Mouse (Mus musculus): ENCODE measurements around the gene Rnf31. TPM values are rescaled to one million over a fixed set of nuclear protein-coding genes. Genes with fewer than 3 reads are reported as not detected.

Gene Rnf31
- total and polyA plus RNA-seq, 2 experiments: 4.9 to 20.4 TPM

- Histone ChIP-seq H3K4me3 (ENCODE audit: insufficient read depth, low read depth, low read length) (peak overlapping the region; percentile 5; the same call in 1 of the 2 replicates), H3K9ac (ENCODE audit: low read depth, low read length) (no peak overlapping the region), H3K79me2 (ENCODE audit: control insufficient read depth, insufficient read depth, low read length) (no peaks in the 10 kb centered on the region), H3K4me1 (ENCODE audit: control insufficient read depth, insufficient read depth, low read length) (peaks cover 3% of the 10 kb centered on the region; the same call in 1 of the 2 replicates), H3K27me3 (ENCODE audit: control insufficient read depth, insufficient read depth, low read length) (no peaks in the 10 kb centered on the region), H3K36me3 (ENCODE audit: control insufficient read depth, insufficient read depth, low read length) (no peaks in the 10 kb centered on the region), H3K27ac (replicated peaks; ENCODE audit: insufficient read depth, low read depth, low read length) (no peak overlapping the region)
- WGBS: 36% methylated on average over 22 of the region's 22 CpGs
- DNase-seq (ENCODE audit: extremely low read depth, low read depth, low spot score): no peak
- TF ChIP-seq POLR2A (IDR thresholded peaks at IDR 0.05; ENCODE audit: extremely low read depth, insufficient read depth, low read length) (no peak), CTCF (IDR thresholded peaks at IDR 0.05; ENCODE audit: low read depth, low read length) (0 out of 2 replicates have a peak, but pooled peaks have one; percentile 0)
Measured at GRCm38 (mm10) chr14:55618486-55619195, 27.1 kb downstream of the Rnf31 start.

- Histone ChIP-seq H3K27ac (replicated peaks; ENCODE audit: insufficient read depth, low read depth, low read length) (no peak overlapping the region), H3K4me1 (ENCODE audit: control insufficient read depth, insufficient read depth, low read length) (no peaks in the 10 kb centered on the region), H3K27me3 (ENCODE audit: control insufficient read depth, insufficient read depth, low read length) (no peaks in the 10 kb centered on the region), H3K9ac (ENCODE audit: low read depth, low read length) (no peak overlapping the region), H3K4me3 (ENCODE audit: insufficient read depth, low read depth, low read length) (no peak overlapping the region), H3K79me2 (ENCODE audit: control insufficient read depth, insufficient read depth, low read length) (no peaks in the 10 kb centered on the region), H3K36me3 (ENCODE audit: control insufficient read depth, insufficient read depth, low read length) (peaks cover 5% of the 10 kb centered on the region; the same call in 1 of the 2 replicates)
- WGBS: 94% methylated on average over 27 of the region's 27 CpGs
- no peak for DNase-seq (ENCODE audit: extremely low read depth, low read depth, low spot score)
- no peak for TF ChIP-seq CTCF (IDR thresholded peaks at IDR 0.05; ENCODE audit: low read depth, low read length)
- TF ChIP-seq POLR2A (IDR thresholded peaks at IDR 0.05; ENCODE audit: extremely low read depth, insufficient read depth, low read length): no peak
Measured at GRCm38 (mm10) chr14:55628077-55628827, 36.7 kb downstream of the Rnf31 start.

- TF ChIP-seq POLR2A (IDR thresholded peaks at IDR 0.05; ENCODE audit: extremely low read depth, insufficient read depth, low read length): no peak
- peak; percentile 93 for TF ChIP-seq CTCF (IDR thresholded peaks at IDR 0.05; ENCODE audit: low read depth, low read length)
- no peaks in the 10 kb centered on the region for H3K79me2 ChIP-seq (ENCODE audit: control insufficient read depth, insufficient read depth, low read length)
- H3K36me3 ChIP-seq (ENCODE audit: control insufficient read depth, insufficient read depth, low read length): peaks cover 5% of the 10 kb centered on the region; the same call in 1 of the 2 replicates
- H3K4me3 ChIP-seq (ENCODE audit: insufficient read depth, low read depth, low read length): no peak overlapping the region
- 49% methylated on average over 5 of the region's 5 CpGs for WGBS
- H3K4me1 ChIP-seq (ENCODE audit: control insufficient read depth, insufficient read depth, low read length): no peaks in the 10 kb centered on the region
- no peak for DNase-seq (ENCODE audit: extremely low read depth, low read depth, low spot score)
- H3K27me3 ChIP-seq (ENCODE audit: control insufficient read depth, insufficient read depth, low read length): no peaks in the 10 kb centered on the region
- H3K9ac ChIP-seq (ENCODE audit: low read depth, low read length): no peak overlapping the region
- no peak overlapping the region for H3K27ac ChIP-seq (replicated peaks; ENCODE audit: insufficient read depth, low read depth, low read length)
Measured at GRCm38 (mm10) chr14:55629312-55629711, 37.8 kb downstream of the Rnf31 start.

GRCm38 (mm10) chr14:55634874-55635522, 43.5 kb downstream of the Rnf31 start:
- peaks cover 4% of the 10 kb centered on the region; the same call in 1 of the 2 replicates for H3K36me3 ChIP-seq (ENCODE audit: control insufficient read depth, insufficient read depth, low read length)

GRCm38 (mm10) chr14:55635523-55636007, 44.1 kb downstream of the Rnf31 start, which contains the start of gene Ipo4:
Gene Ipo4, minus strand, starts transcription at chr14:55635957.
- H3K79me2 ChIP-seq (ENCODE audit: control insufficient read depth, insufficient read depth, low read length): 0 out of 2 replicates have a peak, but pooled peaks cover 2% of the 10 kb centered on the region
- TF ChIP-seq POLR2A (IDR thresholded peaks at IDR 0.05; ENCODE audit: extremely low read depth, insufficient read depth, low read length): 0 out of 2 replicates have a peak, but pooled peaks have one; percentile 37
- no peak for TF ChIP-seq CTCF (IDR thresholded peaks at IDR 0.05; ENCODE audit: low read depth, low read length)
- peak within 1 kb of the TSS; percentile 84 for H3K9ac ChIP-seq (ENCODE audit: low read depth, low read length)
- peak within 1 kb of the TSS; percentile 21; the same call in 1 of the 2 replicates for H3K27ac ChIP-seq (replicated peaks; ENCODE audit: insufficient read depth, low read depth, low read length)
- H3K36me3 ChIP-seq (ENCODE audit: control insufficient read depth, insufficient read depth, low read length): peaks cover 7% of the 10 kb centered on the region; the same call in 1 of the 2 replicates
- H3K4me3 ChIP-seq (ENCODE audit: insufficient read depth, low read depth, low read length): peak within 1 kb of the TSS; percentile 78
- H3K4me1 ChIP-seq (ENCODE audit: control insufficient read depth, insufficient read depth, low read length): peaks cover 3% of the 10 kb centered on the region; the same call in 1 of the 2 replicates
- peak; percentile 86 for DNase-seq (ENCODE audit: extremely low read depth, low read depth, low spot score)
- no peaks in the 10 kb centered on the region for H3K27me3 ChIP-seq (ENCODE audit: control insufficient read depth, insufficient read depth, low read length)
- WGBS: 3% methylated on average over 33 of the region's 33 CpGs

More at GRCm38 (mm10) chr14:55634874-55635522, 43.5 kb downstream of the Rnf31 start:
- H3K27me3 ChIP-seq (ENCODE audit: control insufficient read depth, insufficient read depth, low read length): no peaks in the 10 kb centered on the region
- peak overlapping the region; percentile 84 for H3K9ac ChIP-seq (ENCODE audit: low read depth, low read length)
- 0 out of 2 replicates have a peak, but pooled peaks cover 2% of the 10 kb centered on the region for H3K79me2 ChIP-seq (ENCODE audit: control insufficient read depth, insufficient read depth, low read length)
- H3K27ac ChIP-seq (replicated peaks; ENCODE audit: insufficient read depth, low read depth, low read length): peak overlapping the region; percentile 21; the same call in 1 of the 2 replicates
- TF ChIP-seq CTCF (IDR thresholded peaks at IDR 0.05; ENCODE audit: low read depth, low read length) (no peak), POLR2A (IDR thresholded peaks at IDR 0.05; ENCODE audit: extremely low read depth, insufficient read depth, low read length) (no peak)
- peak; percentile 17 for DNase-seq (ENCODE audit: extremely low read depth, low read depth, low spot score)
- peak overlapping the region; percentile 78 for H3K4me3 ChIP-seq (ENCODE audit: insufficient read depth, low read depth, low read length)
- peaks cover 3% of the 10 kb centered on the region; the same call in 1 of the 2 replicates for H3K4me1 ChIP-seq (ENCODE audit: control insufficient read depth, insufficient read depth, low read length)
- 12% methylated on average over 23 of the region's 23 CpGs for WGBS

Measured in liver, adult 2 months (tissue).